Mouse (Mus musculus) cerebellum, adult 8-10 months (tissue): ENCODE measurements at regions not wholly inside any gene's neighbourhood (a gene's known extent, or its start where the extent isn't known, plus 50 kb on each side); places are given as distances from the start of the nearest gene placed in this dataset.

Source experiments
- DNase-seq: peaks from one replicate; pipeline ENCODE4 v3.0.0; 2022

GRCm38 (mm10) chr1:191486766-191487165 is 83.7 kb upstream of the Ppp2r5a start:
- no peak for DNase-seq

GRCm38 (mm10) chr1:191484726-191485425 is 81.8 kb upstream of the Ppp2r5a start:
- peak; percentile 89 for DNase-seq

DNA sequence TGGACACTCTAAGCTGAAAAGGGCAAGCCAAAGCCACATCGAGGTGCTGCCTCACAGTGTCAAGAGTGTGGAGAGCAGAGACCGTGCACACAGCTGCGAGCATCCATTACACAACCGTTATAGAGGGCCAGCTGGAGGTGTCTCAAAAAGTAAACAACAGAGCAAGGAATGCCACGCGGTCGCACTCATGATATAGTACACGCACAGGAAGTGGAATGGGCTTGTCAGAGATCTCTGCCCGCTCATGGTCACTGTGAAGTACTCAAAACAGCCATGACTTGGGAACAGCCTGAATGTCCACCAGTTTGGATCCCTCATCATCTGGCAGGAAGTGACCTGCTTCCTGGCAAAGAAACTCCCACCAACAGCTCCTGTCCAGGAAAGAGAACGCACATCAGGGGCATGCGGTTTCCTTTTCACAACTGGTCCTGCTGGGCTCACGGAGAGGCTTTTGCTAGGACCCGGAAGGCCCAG is 76.9 kb upstream of the Ppp2r5a start:
- DNase-seq, result no peak

- DNase-seq, result no peak
These were observed 69.5 kb upstream of the Ppp2r5a start for GRCm38 (mm10) chr1:191472551-191472950.

DNA sequence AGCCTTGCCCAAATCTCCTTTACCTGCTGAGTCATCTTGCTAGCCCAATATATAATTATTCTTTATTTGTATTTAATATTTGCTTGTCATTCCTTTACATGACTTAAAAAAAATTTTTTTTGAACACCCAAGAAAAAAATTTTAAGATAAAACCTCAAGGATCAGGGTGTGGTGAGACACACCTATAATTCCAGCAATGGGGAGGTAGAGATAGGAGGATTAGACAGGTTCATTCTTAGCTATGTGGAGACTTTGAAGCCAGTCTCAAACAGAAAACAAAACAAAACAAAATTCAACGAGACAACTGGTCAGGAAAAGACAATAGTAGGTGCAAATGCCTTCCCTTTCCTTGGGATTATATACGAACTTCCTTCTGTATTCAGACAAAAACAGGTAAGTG is 68.4 kb upstream of the Ppp2r5a start:
- DNase-seq, result no peak

GRCm38 (mm10) chr1:191470190-191470985 is 67.3 kb upstream of the Ppp2r5a start:
- DNase-seq, result no peak

DNA sequence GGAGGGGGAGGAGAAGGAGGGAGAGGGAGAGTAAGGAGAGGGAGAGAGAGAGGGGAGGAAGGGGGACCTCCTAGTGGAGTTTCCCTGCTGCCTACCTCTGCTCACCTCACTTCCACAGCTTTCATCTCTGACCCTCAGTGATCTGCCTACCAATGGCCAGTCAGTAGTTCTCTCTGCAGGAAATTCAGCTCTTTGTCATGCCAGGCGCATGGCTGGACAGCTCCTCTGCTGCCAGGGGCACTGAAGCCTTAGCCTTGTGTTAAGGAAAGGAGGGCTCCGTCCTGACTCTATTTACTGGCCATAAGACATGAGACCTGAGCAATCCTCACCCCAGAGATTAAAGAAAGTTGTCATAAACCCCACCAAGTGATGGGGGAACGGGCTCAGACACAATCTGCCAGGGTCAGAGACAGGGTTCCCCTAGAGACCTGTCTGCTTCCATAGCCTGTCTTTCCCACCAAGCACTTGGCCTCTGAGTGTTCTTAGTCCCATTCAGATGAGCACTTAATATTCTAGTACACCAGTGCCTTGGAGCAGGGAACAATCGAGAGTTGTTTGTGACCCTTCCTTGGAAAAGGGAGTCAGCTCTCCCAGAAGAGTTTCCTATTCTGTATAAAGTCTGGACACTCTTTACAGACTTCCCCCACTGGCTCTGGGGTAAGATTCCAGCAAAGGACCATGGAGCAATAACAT is 65.9 kb upstream of the Ppp2r5a start:
- no peak for DNase-seq

GRCm38 (mm10) chr1:191466261-191466660 is 63.2 kb upstream of the Ppp2r5a start:
- no peak for DNase-seq

GRCm38 (mm10) chr1:191465723-191466122 is 62.7 kb upstream of the Ppp2r5a start:
- DNase-seq, result no peak

DNA sequence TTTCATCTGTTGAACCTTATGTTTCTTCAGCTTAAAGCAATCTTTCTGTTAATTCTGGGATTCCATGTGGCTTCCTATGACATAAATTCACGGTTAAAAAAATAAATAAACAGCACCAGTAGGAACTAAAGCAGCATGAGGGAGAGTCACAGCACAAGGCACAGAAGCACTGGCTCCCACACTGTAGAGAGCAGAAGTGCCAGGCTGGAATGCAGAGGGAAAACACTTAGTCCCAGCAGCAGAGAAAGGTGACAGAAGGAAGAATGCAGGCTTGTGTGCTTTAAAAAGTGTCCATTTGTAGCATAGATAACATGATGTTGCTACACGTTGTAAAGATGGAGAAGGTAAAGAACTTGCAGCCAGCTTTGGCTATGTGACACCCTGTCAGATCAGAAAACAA is 62.1 kb upstream of the Ppp2r5a start:
- DNase-seq, result no peak

GRCm38 (mm10) chr1:191461811-191462491 is 58.9 kb upstream of the Ppp2r5a start:
- no peak for DNase-seq

- no peak for DNase-seq
These were observed 56.0 kb upstream of the Ppp2r5a start for GRCm38 (mm10) chr1:191459066-191459465.

GRCm38 (mm10) chr1:191458292-191458691 is 55.2 kb upstream of the Ppp2r5a start:
- no peak for DNase-seq

GRCm38 (mm10) chr1:191457103-191457502 is 54.0 kb upstream of the Ppp2r5a start:
- DNase-seq, result no peak

- no peak for DNase-seq
These were observed 51.5 kb upstream of the Ppp2r5a start for GRCm38 (mm10) chr1:191454604-191455003.

GRCm38 (mm10) chr1:191453589-191453988 is 50.5 kb upstream of the Ppp2r5a start:
- no peak for DNase-seq
